Mouse (Mus musculus) kidney, embryonic 15.5 days (tissue): ENCODE data around the gene Prdx6. TPM values are rescaled to one million over a fixed set of nuclear protein-coding genes. Genes with fewer than 3 reads are reported as not detected.

Experiments
- ATAC-seq: fragments of 200-750 bp; cut with Nextera tagmentation; replicated peaks from 2 replicates; pipeline ENCODE4 v1.8.0; 2017; ENCODE audit warnings: moderate TSS enrichment; ENCODE audit not compliant: low FRiP score
- H3K27ac ChIP-seq: fragments of 300-500 bp; sonication (generic); 2 replicates; pipeline ENCODE4 v1.5.1; 2015; ENCODE audit warnings: mild to moderate bottlenecking, inconsistent platforms
- H3K27me3 ChIP-seq: fragments of 300-500 bp; sonication (generic); 2 replicates; pipeline ENCODE4 v1.6.1; 2015; ENCODE audit warnings: inconsistent platforms
- H3K36me3 ChIP-seq: fragments of 300-500 bp; sonication (generic); 2 replicates; pipeline ENCODE4 v1.6.1; 2015; ENCODE audit warnings: inconsistent platforms
- H3K4me1 ChIP-seq: fragments of 300-500 bp; sonication (generic); 2 replicates; pipeline ENCODE4 v1.6.1; 2015; ENCODE audit warnings: inconsistent platforms
- H3K4me2 ChIP-seq: fragments of 300-500 bp; sonication (generic); 2 replicates; pipeline ENCODE4 v1.6.1; 2015; ENCODE audit warnings: moderate library complexity, mild to moderate bottlenecking, inconsistent platforms
- H3K4me3 ChIP-seq: fragments of 300-500 bp; sonication (generic); replicated peaks from 2 replicates; pipeline ENCODE4 v1.5.1; 2015; ENCODE audit warnings: mild to moderate bottlenecking, inconsistent platforms
- H3K9ac ChIP-seq: fragments of 300-500 bp; sonication (generic); 2 replicates; pipeline ENCODE4 v1.6.1; 2015; ENCODE audit warnings: mild to moderate bottlenecking, inconsistent platforms
- H3K9me3 ChIP-seq: fragments of 300-500 bp; sonication (generic); replicated peaks from 2 replicates; pipeline ENCODE4 v1.6.1; 2016; ENCODE audit warnings: inconsistent platforms
- WGBS: fragments of 180-500 bp; shearing (Covaris S2); methylation state at CpG from one replicate; pipeline ENCODE4 v1.1.7; 2015; ENCODE audit warnings: mixed read lengths; 5-methylcytosine and 5-hydroxymethylcytosine counted together
- polyA plus RNA-seq: library from polyadenylated mRNA; unstranded; fragments of >200 nt; fragmentation: Nextera tagmentation; extraction: Ambion mirVana; gene quantifications from 2 replicates; pipeline ENCODE4 v1.2.1, GENCODE M21; 2015

Gene Prdx6
- polyA plus RNA-seq, 1 experiment from 2014 or later, result 489 TPM

- no peak for ATAC-seq
- H3K9ac ChIP-seq, result no peak overlapping the region
Measured at GRCm38 (mm10) chr1:161263584-161263983, 12.6 kb upstream of the Prdx6 start.

GRCm38 (mm10) chr1:161262542-161262941 lies 11.5 kb upstream of the Prdx6 start:
- Histone ChIP-seq H3K9ac (no peak overlapping the region), H3K4me1 (no peaks in the 10 kb centered on the region), H3K4me3 (no peak overlapping the region), H3K36me3 (no peaks in the 10 kb centered on the region), H3K27ac (no peak overlapping the region), H3K4me2 (no peak overlapping the region), H3K9me3 (no peaks in the 10 kb centered on the region), H3K27me3 (no peaks in the 10 kb centered on the region)
- 79% methylated on average over 2 of the region's 2 CpGs for WGBS
- ATAC-seq, result no peak

More at GRCm38 (mm10) chr1:161263584-161263983, 12.6 kb upstream of the Prdx6 start:
- Histone ChIP-seq H3K27ac (no peak overlapping the region), H3K9me3 (no peaks in the 10 kb centered on the region), H3K27me3 (no peaks in the 10 kb centered on the region), H3K4me1 (no peaks in the 10 kb centered on the region), H3K4me3 (no peak overlapping the region), H3K4me2 (no peak overlapping the region), H3K36me3 (no peaks in the 10 kb centered on the region)
- WGBS, result 91% methylated on average over 8 of the region's 8 CpGs

DNA sequence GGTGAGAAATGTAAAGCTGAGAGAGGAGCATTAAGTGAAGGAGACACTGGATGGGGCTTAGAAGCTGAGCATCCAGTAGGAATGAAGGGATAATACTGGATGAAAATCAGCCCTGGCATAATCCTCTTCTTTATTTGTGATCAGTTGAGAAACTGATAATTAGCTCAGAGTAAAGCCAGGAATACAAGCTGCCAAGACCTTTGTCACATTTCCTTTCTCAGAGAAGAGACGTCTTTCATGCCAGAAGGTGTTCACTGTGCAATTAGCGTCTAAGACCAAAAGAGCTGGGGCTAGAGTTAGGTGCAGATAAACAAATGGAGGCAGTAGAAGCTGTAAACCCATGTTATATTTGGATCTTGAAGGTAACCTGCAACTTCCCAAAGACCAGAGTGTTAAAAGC lies 9.7 kb upstream of the Prdx6 start:
- Histone ChIP-seq H3K4me1 (no peaks in the 10 kb centered on the region), H3K9ac (no peak overlapping the region), H3K9me3 (no peaks in the 10 kb centered on the region), H3K27me3 (no peaks in the 10 kb centered on the region), H3K27ac (no peak overlapping the region), H3K36me3 (no peaks in the 10 kb centered on the region), H3K4me2 (no peak overlapping the region), H3K4me3 (no peak overlapping the region)
- 37% methylated on average over 2 of the region's 2 CpGs for whole genome bisulfite sequencing
- no peak for ATAC-seq

DNA sequence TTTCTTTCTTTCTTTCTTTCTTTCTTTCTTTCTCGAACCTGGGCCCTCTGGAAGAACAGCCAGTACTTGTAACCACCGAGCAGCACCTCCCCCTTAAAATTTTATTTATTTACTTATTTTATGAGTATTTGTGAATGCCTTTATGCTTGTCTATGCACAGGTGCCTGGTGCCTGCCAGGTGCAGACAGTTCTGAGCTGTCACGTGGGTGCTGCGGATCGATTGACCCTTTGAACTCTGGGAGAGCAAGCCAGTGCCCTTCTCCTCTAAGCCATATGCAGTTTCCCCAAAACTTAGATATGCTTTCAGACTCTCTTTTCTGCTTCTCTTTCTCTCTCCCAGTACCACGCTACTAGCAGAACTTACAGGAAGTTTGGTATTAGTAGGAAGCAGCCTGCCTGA lies 8.1 kb upstream of the Prdx6 start:
- Histone ChIP-seq H3K4me1 (no peaks in the 10 kb centered on the region), H3K4me3 (no peak overlapping the region), H3K27ac (no peak overlapping the region), H3K9me3 (no peaks in the 10 kb centered on the region), H3K36me3 (no peaks in the 10 kb centered on the region), H3K9ac (no peak overlapping the region), H3K27me3 (no peaks in the 10 kb centered on the region), H3K4me2 (no peak overlapping the region)
- 76% methylated on average over 5 of the region's 6 CpGs for WGBS
- ATAC-seq, result no peak

- no peak overlapping the region for H3K4me2 ChIP-seq
- no peaks in the 10 kb centered on the region for H3K36me3 ChIP-seq
- no peak for ATAC-seq
- no peaks in the 10 kb centered on the region for H3K4me1 ChIP-seq
- 99% methylated on average over 2 of the region's 2 CpGs for WGBS
- H3K27me3 ChIP-seq, result no peaks in the 10 kb centered on the region
- no peak overlapping the region for H3K4me3 ChIP-seq
- no peak overlapping the region for H3K27ac ChIP-seq
- H3K9ac ChIP-seq, result no peak overlapping the region
- H3K9me3 ChIP-seq, result no peaks in the 10 kb centered on the region
Measured at GRCm38 (mm10) chr1:161258331-161258730, 7.3 kb upstream of the Prdx6 start.

- no peaks in the 10 kb centered on the region for H3K4me1 ChIP-seq
- WGBS, result 77% methylated on average over 7 of the region's 7 CpGs
- no peak overlapping the region for H3K27ac ChIP-seq
- ATAC-seq, result no peak
- no peaks in the 10 kb centered on the region for H3K36me3 ChIP-seq
- H3K27me3 ChIP-seq, result peaks cover 5% of the 10 kb centered on the region
- H3K9ac ChIP-seq, result no peak overlapping the region
- no peaks in the 10 kb centered on the region for H3K9me3 ChIP-seq
- H3K4me3 ChIP-seq, result no peak overlapping the region
- no peak overlapping the region for H3K4me2 ChIP-seq
Measured at GRCm38 (mm10) chr1:161256918-161257317, 5.9 kb upstream of the Prdx6 start.

- H3K4me3 ChIP-seq, result no peak overlapping the region
- no peak overlapping the region for H3K4me2 ChIP-seq
- no peaks in the 10 kb centered on the region for H3K9me3 ChIP-seq
- H3K9ac ChIP-seq, result no peak overlapping the region
- no peaks in the 10 kb centered on the region for H3K36me3 ChIP-seq
- ATAC-seq, result no peak
- no peak overlapping the region for H3K27ac ChIP-seq
- H3K27me3 ChIP-seq, result peaks cover 8% of the 10 kb centered on the region
- WGBS, result 77% methylated on average over 1 of the region's 1 CpGs
- peaks cover 10% of the 10 kb centered on the region for H3K4me1 ChIP-seq
Measured at GRCm38 (mm10) chr1:161254361-161254760, 3.3 kb upstream of the Prdx6 start.

DNA sequence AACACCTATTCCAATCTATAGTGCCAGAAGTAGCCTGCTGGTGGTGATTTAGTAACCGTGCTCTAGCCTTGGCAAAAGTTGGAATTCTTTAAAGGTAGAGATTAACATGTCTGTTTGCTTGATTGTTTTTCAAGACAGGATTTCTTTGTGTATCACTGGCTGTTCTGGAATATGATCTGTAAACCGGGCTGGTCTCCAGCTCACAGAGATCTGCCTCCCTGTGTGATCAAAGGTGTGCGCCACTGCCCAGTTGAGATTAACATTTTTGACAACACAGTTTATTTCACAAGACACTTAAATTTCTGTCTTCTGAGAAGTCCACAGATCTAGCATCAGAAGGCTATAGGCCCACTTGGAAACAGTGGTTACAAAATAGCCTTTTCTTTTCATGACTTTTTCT lies 1.9 kb upstream of the Prdx6 start:
- ATAC-seq, result no peak
- Histone ChIP-seq H3K36me3 (no peaks in the 10 kb centered on the region), H3K4me2 (no peak overlapping the region), H3K27me3 (peaks cover 8% of the 10 kb centered on the region), H3K4me3 (no peak overlapping the region), H3K27ac (no peak overlapping the region), H3K9ac (no peak overlapping the region), H3K9me3 (no peaks in the 10 kb centered on the region), H3K4me1 (peaks cover 24% of the 10 kb centered on the region)
- WGBS, result 81% methylated on average over 3 of the region's 3 CpGs

DNA sequence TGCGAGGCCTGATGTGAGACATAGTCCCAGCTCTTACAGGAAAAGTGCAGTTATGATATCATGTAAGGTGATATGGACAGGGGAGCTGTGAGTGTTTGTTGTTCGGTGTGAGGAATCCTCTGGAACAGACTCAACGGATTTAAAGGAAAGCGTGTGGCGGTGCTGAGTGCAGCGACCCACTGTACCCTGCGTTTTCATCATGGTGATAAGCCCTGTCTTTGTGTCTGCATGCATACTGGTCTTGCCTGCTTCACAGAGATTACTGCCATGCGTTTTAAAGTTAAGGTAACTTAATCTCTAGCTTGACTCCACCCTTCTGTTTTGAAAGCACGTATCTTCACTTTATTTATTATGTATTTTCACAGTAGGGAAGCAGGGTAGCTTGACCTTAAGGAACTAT lies 1.3 kb upstream of the Prdx6 start:
- H3K4me2 ChIP-seq, result no peak overlapping the region
- 70% methylated on average over 9 of the region's 9 CpGs for WGBS
- H3K27ac ChIP-seq, result no peak overlapping the region
- H3K9me3 ChIP-seq, result no peaks in the 10 kb centered on the region
- ATAC-seq, result no peak
- H3K4me3 ChIP-seq, result no peak overlapping the region
- H3K4me1 ChIP-seq, result peaks cover 27% of the 10 kb centered on the region
- H3K27me3 ChIP-seq, result peaks cover 8% of the 10 kb centered on the region
- H3K36me3 ChIP-seq, result no peaks in the 10 kb centered on the region
- no peak overlapping the region for H3K9ac ChIP-seq

DNA sequence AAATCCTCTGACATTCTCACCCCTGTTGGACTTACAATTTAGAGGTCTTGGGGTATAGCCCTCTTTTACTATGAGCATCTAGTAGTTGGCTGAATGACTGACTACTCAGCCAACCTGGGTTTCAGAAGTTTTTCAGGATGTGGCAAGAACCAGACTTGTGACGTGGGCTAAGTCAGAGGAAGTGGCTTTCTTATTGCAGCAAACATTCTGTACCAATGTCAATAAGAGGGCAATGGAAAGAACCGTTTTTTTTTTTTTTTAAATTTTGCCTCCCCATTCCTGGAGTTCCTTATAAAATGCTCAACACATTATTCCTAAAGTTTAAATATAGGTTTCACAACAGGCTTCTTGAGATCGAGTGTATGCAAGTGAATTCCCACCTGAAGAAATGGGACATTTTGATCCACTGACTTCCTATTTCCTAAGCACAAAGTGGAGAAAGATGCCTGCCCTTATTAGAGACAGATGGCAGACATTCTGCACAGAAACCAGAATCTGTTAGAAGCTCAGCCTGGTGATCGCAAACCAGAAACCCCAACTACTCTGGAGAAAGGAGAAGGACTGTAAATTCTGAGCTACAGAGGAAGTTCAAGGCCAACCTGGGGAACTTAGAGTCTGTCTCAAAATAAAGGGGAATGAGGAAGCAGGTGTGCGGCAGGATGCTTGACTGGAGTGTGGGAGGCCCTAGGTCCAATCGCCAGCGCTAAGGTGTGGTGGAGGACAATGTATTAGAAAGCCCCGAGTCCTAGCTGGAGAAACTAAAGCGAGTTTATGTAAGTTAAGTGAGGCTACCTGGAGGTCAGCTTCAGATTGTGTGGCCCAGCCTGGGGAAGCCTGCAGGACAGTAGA lies 622 bp upstream of the Prdx6 start:
- H3K9me3 ChIP-seq, result no peaks in the 10 kb centered on the region
- H3K4me1 ChIP-seq, result peaks cover 27% of the 10 kb centered on the region
- no peak overlapping the region for H3K9ac ChIP-seq
- no peak; the same call in 1 of the 2 replicates for ATAC-seq
- peaks cover 7% of the 10 kb centered on the region; the same call in 1 of the 2 replicates for H3K36me3 ChIP-seq
- peaks cover 8% of the 10 kb centered on the region for H3K27me3 ChIP-seq
- WGBS, result 72% methylated on average over 9 of the region's 9 CpGs
- H3K4me3 ChIP-seq, result peak overlapping the region; percentile 91
- H3K4me2 ChIP-seq, result peak overlapping the region; percentile 87
- H3K27ac ChIP-seq, result no peak overlapping the region

DNA sequence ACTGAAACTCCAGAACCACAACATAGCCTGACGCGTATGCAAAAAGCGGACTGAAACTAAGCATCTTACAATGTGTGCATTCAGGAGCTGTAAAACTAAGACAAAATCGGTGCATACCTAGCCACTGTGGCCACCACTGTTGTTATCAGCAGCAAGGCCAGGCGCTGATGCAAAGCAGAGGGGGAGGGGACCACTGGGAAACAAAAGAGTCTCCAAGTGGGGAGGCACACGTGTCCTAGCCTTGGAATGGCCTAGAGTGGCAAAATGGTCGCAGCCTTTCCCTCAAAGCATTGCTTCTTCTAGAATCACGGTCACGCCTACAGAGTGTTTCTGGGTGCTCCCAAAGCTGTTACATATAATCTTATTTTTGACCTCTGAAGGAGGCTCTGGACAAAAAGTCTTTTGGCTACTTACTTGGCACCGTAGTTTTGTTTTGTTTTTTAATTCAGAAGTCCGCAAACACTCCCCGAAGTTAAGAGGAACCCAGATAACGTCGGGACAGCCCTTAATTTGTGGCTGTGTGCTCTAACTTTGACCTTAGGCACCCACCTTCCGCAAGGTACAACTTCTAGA lies 902 bp downstream of the Prdx6 start:
- Histone ChIP-seq H3K36me3 (peaks cover 22% of the 10 kb centered on the region), H3K4me1 (peaks cover 27% of the 10 kb centered on the region), H3K27ac (peak overlapping the region; percentile 81), H3K4me3 (peak overlapping the region; percentile 91), H3K9ac (peak overlapping the region; percentile 89), H3K4me2 (peak overlapping the region; percentile 87), H3K27me3 (peaks cover 8% of the 10 kb centered on the region), H3K9me3 (no peaks in the 10 kb centered on the region)
- WGBS, result 1% methylated on average over 15 of the region's 15 CpGs
- ATAC-seq, result peak; percentile 60

DNA sequence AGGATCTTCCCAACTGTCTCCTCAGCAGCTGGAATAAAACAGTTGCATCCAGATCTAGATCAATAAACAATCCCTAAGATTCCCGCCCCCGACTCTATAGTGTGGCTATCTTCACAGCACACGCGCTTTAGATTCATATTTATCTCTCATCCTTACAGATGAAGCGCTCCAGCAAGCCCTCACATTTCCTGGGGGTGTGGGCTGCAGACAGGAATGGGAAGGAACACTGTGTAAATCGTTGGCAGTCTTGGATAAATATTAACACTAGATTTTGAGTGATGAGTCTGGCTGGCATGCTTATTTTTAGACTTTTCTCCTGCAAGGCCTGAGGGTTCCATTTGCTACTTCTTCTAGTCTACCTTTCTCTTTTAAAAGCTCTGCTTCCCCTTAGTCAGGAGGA lies 1.6 kb downstream of the Prdx6 start:
- Histone ChIP-seq H3K9me3 (no peaks in the 10 kb centered on the region), H3K4me2 (peak overlapping the region; percentile 87), H3K9ac (peak overlapping the region; percentile 89), H3K27me3 (peaks cover 8% of the 10 kb centered on the region), H3K4me1 (peaks cover 27% of the 10 kb centered on the region), H3K4me3 (peak overlapping the region; percentile 91), H3K27ac (peak overlapping the region; percentile 81; the same call in 1 of the 2 replicates), H3K36me3 (peaks cover 29% of the 10 kb centered on the region)
- no peak for ATAC-seq
- WGBS, result 25% methylated on average over 6 of the region's 6 CpGs
